Mouse (Mus musculus): ENCODE data around the gene Slc2a10.

Slc2a10 gene

GRCm38 (mm10) chr2:165503259-165504203 is at the start of gene Slc2a10:
Slc2a10 (plus strand) TSS chr2:165503787.
- peak; percentile 65 for DNase-seq (ENCODE audit: low spot score)

- DNase-seq (ENCODE audit: low spot score) = no peak
These were observed 46.9 kb upstream of the Slc2a10 start for GRCm38 (mm10) chr2:165456710-165457109.

- no peak for DNase-seq (ENCODE audit: low spot score)
These were observed 45.4 kb upstream of the Slc2a10 start for GRCm38 (mm10) chr2:165458189-165458588.

GRCm38 (mm10) chr2:165459663-165460062 is 43.9 kb upstream of the Slc2a10 start:
- no peak for DNase-seq (ENCODE audit: low spot score)

- DNase-seq (ENCODE audit: low spot score) = no peak
These were observed 35.6 kb upstream of the Slc2a10 start for GRCm38 (mm10) chr2:165467824-165468452.

- DNase-seq (ENCODE audit: low spot score) = peak; percentile 19
These were observed 33.4 kb upstream of the Slc2a10 start for GRCm38 (mm10) chr2:165470167-165470566.

- DNase-seq (ENCODE audit: low spot score) = no peak
These were observed 31.6 kb upstream of the Slc2a10 start for GRCm38 (mm10) chr2:165471943-165472342.

GRCm38 (mm10) chr2:165473003-165473402 is 30.6 kb upstream of the Slc2a10 start, which contains the start of gene Slc13a3:
Slc13a3 (minus strand) TSS chr2:165473230.
- DNase-seq (ENCODE audit: low spot score) = peak; percentile 28

GRCm38 (mm10) chr2:165475412-165475811 is 28.2 kb upstream of the Slc2a10 start:
- DNase-seq (ENCODE audit: low spot score) = no peak

GRCm38 (mm10) chr2:165475850-165476249 is 27.7 kb upstream of the Slc2a10 start:
- DNase-seq (ENCODE audit: low spot score) = no peak

- no peak for DNase-seq (ENCODE audit: low spot score)
These were observed 21.6 kb upstream of the Slc2a10 start for GRCm38 (mm10) chr2:165482003-165482402.

GRCm38 (mm10) chr2:165484152-165484551 is 19.4 kb upstream of the Slc2a10 start:
- no peak for DNase-seq (ENCODE audit: low spot score)

GRCm38 (mm10) chr2:165485826-165486225 is 17.8 kb upstream of the Slc2a10 start:
- no peak for DNase-seq (ENCODE audit: low spot score)

GRCm38 (mm10) chr2:165486401-165486800 is 17.2 kb upstream of the Slc2a10 start:
- no peak for DNase-seq (ENCODE audit: low spot score)

GRCm38 (mm10) chr2:165486881-165487535 is 16.6 kb upstream of the Slc2a10 start:
- peak; percentile 39 for DNase-seq (ENCODE audit: low spot score)

- peak; percentile 81 for DNase-seq (ENCODE audit: low spot score)
These were observed 10.7 kb upstream of the Slc2a10 start, which contains the start of gene Trp53rka for GRCm38 (mm10) chr2:165492648-165493553. Trp53rka (minus strand) TSS chr2:165493324.

- no peak for DNase-seq (ENCODE audit: low spot score)
These were observed 9.9 kb upstream of the Slc2a10 start for GRCm38 (mm10) chr2:165493587-165494210.

- no peak for DNase-seq (ENCODE audit: low spot score)
These were observed 9.1 kb upstream of the Slc2a10 start for GRCm38 (mm10) chr2:165494495-165494894.

GRCm38 (mm10) chr2:165496251-165496650 is 7.3 kb upstream of the Slc2a10 start:
- DNase-seq (ENCODE audit: low spot score) = peak; percentile 38

GRCm38 (mm10) chr2:165497706-165498275 is 5.8 kb upstream of the Slc2a10 start:
- DNase-seq (ENCODE audit: low spot score) = no peak
